Mouse (Mus musculus) MEL (cell line): ENCODE results near the gene Hmgb1. TPM values are rescaled to one million over a fixed set of nuclear protein-coding genes. Genes with fewer than 3 reads are reported as not detected.
A peak's percentile ranks its signal among the peaks of the same experiment; 100 is the strongest.

ENCODE experiments used
- DNase-seq: peaks from one replicate; pipeline ENCODE4 v3.0.0; 2011; ENCODE audit warnings: low read depth, low spot score
- H3K27ac ChIP-seq: 2 replicates; pipeline ENCODE4 v1.5.1; 2012; ENCODE audit warnings: low read depth, mild to moderate bottlenecking, control low read depth, low read length, moderate library complexity; ENCODE audit not compliant: control insufficient read depth
- H3K27me3 ChIP-seq, 2 experiments: fragments of 150-350 bp in 1 of 2; sonication (generic) in 1 of 2; 2 replicates each; pipeline ENCODE4 v1.6.1; 2012; ENCODE audit warnings: low read length in 2 of 2, mild to moderate bottlenecking in 2 of 2, improper control_type of control experiment in 1 of 2, moderate library complexity in 1 of 2; ENCODE audit not compliant: insufficient read depth in 2 of 2, control insufficient read depth in 1 of 2
- H3K36me3 ChIP-seq, 2 experiments: 2 replicates each; pipeline ENCODE4 v1.6.1; 2012 to 2014; ENCODE audit warnings: low read length in 2 of 2, improper control_type of control experiment in 1 of 2, inconsistent platforms in 1 of 2, mild to moderate bottlenecking in 1 of 2; ENCODE audit not compliant: insufficient read depth in 2 of 2, control insufficient read depth in 1 of 2
- H3K4me1 ChIP-seq, 2 experiments: fragments of 150-350 bp in 1 of 2; sonication (generic) in 1 of 2; 2 replicates each; pipeline ENCODE4 v1.6.1; 2012; ENCODE audit warnings: low read length in 2 of 2, improper control_type of control experiment in 1 of 2, mild to moderate bottlenecking in 1 of 2; ENCODE audit not compliant: insufficient read depth in 2 of 2, control insufficient read depth in 1 of 2
- H3K4me3 ChIP-seq, 2 experiments: fragments of 150-350 bp in 1 of 2; sonication (generic) in 1 of 2; 2 replicates each; pipeline ENCODE4 v1.5.1; 2012; ENCODE audit warnings: low read depth in 2 of 2, low read length in 2 of 2, mild to moderate bottlenecking in 2 of 2, moderate library complexity in 2 of 2, control low read depth in 1 of 2, improper control_type of control experiment in 1 of 2; ENCODE audit not compliant: control insufficient read depth in 1 of 2, insufficient read depth in 1 of 2
- H3K79me2 ChIP-seq: 2 replicates; pipeline ENCODE4 v1.6.1; 2012; ENCODE audit warnings: mild to moderate bottlenecking, low read length, moderate library complexity; ENCODE audit not compliant: control insufficient read depth, poor library complexity, insufficient read depth
- H3K9ac ChIP-seq: 2 replicates; pipeline ENCODE4 v1.6.1; 2012; ENCODE audit warnings: low read depth, mild to moderate bottlenecking, control low read depth, low read length, moderate library complexity; ENCODE audit not compliant: control insufficient read depth, poor library complexity, severe bottlenecking
- H3K9me3 ChIP-seq: fragments of 150-350 bp; sonication (generic); replicated peaks from 2 replicates; pipeline ENCODE4 v1.6.1; 2012; ENCODE audit warnings: mild to moderate bottlenecking, low read length, improper control_type of control experiment, moderate library complexity; ENCODE audit not compliant: insufficient read depth
- CHD1 ChIP-seq: IDR thresholded peaks from 2 replicates; pipeline ENCODE4 v1.6.1; 2012; ENCODE audit warnings: low read depth, mild to moderate bottlenecking, inconsistent platforms, low read length, improper control_type of control experiment
- ELF1 ChIP-seq: IDR thresholded peaks from 2 replicates; pipeline ENCODE4 v1.6.1; 2014; ENCODE audit warnings: low read depth, mild to moderate bottlenecking, inconsistent platforms, low read length, improper control_type of control experiment, moderate library complexity
- ETS1 ChIP-seq: IDR thresholded peaks from 2 replicates; pipeline ENCODE4 v1.6.1; 2012; ENCODE audit warnings: low read depth, mild to moderate bottlenecking, inconsistent platforms, low read length, improper control_type of control experiment, moderate library complexity
- GABPA ChIP-seq: IDR thresholded peaks from 2 replicates; pipeline ENCODE4 v1.6.1; 2012; ENCODE audit warnings: low read depth, mild to moderate bottlenecking, inconsistent platforms, low read length, improper control_type of control experiment, moderate library complexity
- KAT2A ChIP-seq: conservative IDR thresholded peaks from 2 replicates; pipeline ENCODE4 v1.6.1; 2012; ENCODE audit warnings: low read depth, low read length, improper control_type of control experiment, inconsistent platforms
- MAZ ChIP-seq: IDR thresholded peaks from 2 replicates; pipeline ENCODE4 v1.6.1; 2012; ENCODE audit warnings: low read depth, mild to moderate bottlenecking, inconsistent platforms, low read length, improper control_type of control experiment
- MEF2A ChIP-seq: IDR thresholded peaks from 2 replicates; pipeline ENCODE4 v1.6.1; 2014; ENCODE audit warnings: low read depth, mild to moderate bottlenecking, inconsistent platforms, low read length, improper control_type of control experiment; ENCODE audit not compliant: poor library complexity, insufficient replicate concordance, severe bottlenecking; ENCODE audit errors: extremely low read depth
- MXI1 ChIP-seq: IDR thresholded peaks from 2 replicates; pipeline ENCODE4 v1.6.1; 2011; ENCODE audit warnings: mild to moderate bottlenecking, low read depth, low read length, improper control_type of control experiment
- NELFE ChIP-seq: IDR thresholded peaks from 2 replicates; pipeline ENCODE4 v1.6.1; 2011; ENCODE audit warnings: low read depth, low read length, improper control_type of control experiment
- NRF1 ChIP-seq: IDR thresholded peaks from 2 replicates; pipeline ENCODE4 v1.6.1; 2014; ENCODE audit warnings: low read depth, mild to moderate bottlenecking, inconsistent platforms, low read length, improper control_type of control experiment, moderate library complexity; ENCODE audit not compliant: poor library complexity, insufficient read depth, severe bottlenecking
- POLR2A ChIP-seq, 2 experiments: IDR thresholded peaks; 2 replicates each; pipeline ENCODE4 v1.6.1; 2011 to 2012; ENCODE audit warnings: low read length in 2 of 2, mild to moderate bottlenecking in 2 of 2, control low read depth in 1 of 2, improper control_type of control experiment in 1 of 2, low read depth in 1 of 2, moderate library complexity in 1 of 2; ENCODE audit not compliant: control insufficient read depth in 1 of 2, insufficient read depth in 1 of 2, poor library complexity in 1 of 2
- POLR2AphosphoS2 ChIP-seq: IDR thresholded peaks from 2 replicates; pipeline ENCODE4 v1.6.1; 2011; ENCODE audit warnings: low read length, improper control_type of control experiment
- POLR2AphosphoS5 ChIP-seq: IDR thresholded peaks from 2 replicates; pipeline ENCODE4 v1.6.1; 2012; ENCODE audit warnings: low read depth, borderline replicate concordance, mild to moderate bottlenecking, inconsistent platforms, low read length, moderate library complexity, mixed read lengths
- RCOR1 ChIP-seq: IDR thresholded peaks from 2 replicates; pipeline ENCODE4 v1.6.1; 2012; ENCODE audit warnings: low read depth, mild to moderate bottlenecking, inconsistent platforms, low read length, improper control_type of control experiment
- SIN3A ChIP-seq: IDR thresholded peaks from 2 replicates; pipeline ENCODE4 v1.6.1; 2012; ENCODE audit warnings: low read length, improper control_type of control experiment, inconsistent platforms
- SMC3 ChIP-seq: IDR thresholded peaks from 2 replicates; pipeline ENCODE4 v1.6.1; 2011; ENCODE audit warnings: low read depth, low read length, improper control_type of control experiment
- UBTF ChIP-seq: IDR thresholded peaks from 2 replicates; pipeline ENCODE4 v1.6.1; 2012; ENCODE audit warnings: low read depth, mild to moderate bottlenecking, inconsistent platforms, low read length, improper control_type of control experiment, moderate library complexity, borderline replicate concordance; ENCODE audit not compliant: insufficient read depth
- USF2 ChIP-seq, 2 experiments: IDR thresholded peaks; 2 replicates each; pipeline ENCODE4 v1.6.1; 2011 to 2012; ENCODE audit warnings: improper control_type of control experiment in 2 of 2, low read length in 2 of 2, borderline replicate concordance in 1 of 2, inconsistent platforms in 1 of 2, low read depth in 1 of 2, mild to moderate bottlenecking in 1 of 2; ENCODE audit not compliant: insufficient read depth in 1 of 2
- ZC3H11A ChIP-seq: IDR thresholded peaks from 2 replicates; pipeline ENCODE4 v1.6.1; 2012; ENCODE audit warnings: low read depth, mild to moderate bottlenecking, inconsistent platforms, low read length, improper control_type of control experiment
- ZNF384 ChIP-seq: IDR thresholded peaks from 2 replicates; pipeline ENCODE4 v1.6.1; 2012; ENCODE audit warnings: low read depth, mild to moderate bottlenecking, inconsistent platforms, low read length, improper control_type of control experiment
- polyA plus RNA-seq, 2 experiments: library from polyadenylated mRNA; stranded (reverse) in 1 of 2; unstranded in 1 of 2; fragments of >175 nt in 1 of 2; fragments of >200 nt in 1 of 2; gene quantifications; 2 replicates each; pipeline versions ENCODE4 v1.2.1 to v1.2.4; 2012; ENCODE audit warnings: low replicate concordance in 2 of 2, low read depth in 1 of 2; ENCODE audit not compliant: insufficient read length in 2 of 2, insufficient read depth in 1 of 2, missing spikeins in 1 of 2
- total RNA-seq: library from RNA; depleted of rRNA; stranded (reverse); fragments of 300-350 nt; gene quantifications from 2 replicates; pipeline ENCODE4 v1.2.3, GENCODE M21; 2012

The Hmgb1 gene
- total and polyA plus RNA-seq, 3 experiments, result 600 to 678 TPM; not detected in 1

DNA sequence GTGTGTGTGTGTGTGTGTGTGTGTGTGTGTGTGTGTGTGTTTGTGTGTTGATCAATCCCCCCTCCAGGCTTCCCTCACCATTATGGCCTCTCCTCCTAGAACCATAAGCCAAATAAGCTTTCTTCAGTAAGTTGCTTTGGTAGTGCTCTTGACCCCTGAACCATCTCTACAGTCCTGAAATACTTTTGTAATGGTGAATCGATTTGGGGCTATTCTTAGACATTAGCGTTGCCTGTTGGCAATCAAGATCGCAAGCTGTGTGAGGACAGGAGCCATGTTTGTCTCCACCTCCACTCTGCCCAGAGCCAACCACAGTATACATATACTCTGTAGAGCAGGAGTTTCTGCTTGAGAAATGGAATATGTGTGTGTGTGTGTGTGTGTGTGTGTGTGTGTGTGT is 175.2 kb downstream of the Hmgb1 start:
- Histone ChIP-seq H3K9me3 (no peaks in the 10 kb centered on the region), H3K36me3 (peaks cover 0 to 6% of the 10 kb centered on the region in 2 experiments; a peak in 2 of 4 replicates), H3K4me1 (peaks cover 5 to 13% of the 10 kb centered on the region in 2 experiments), H3K27ac (no peak overlapping the region), H3K27me3 (no peaks in the 10 kb centered on the region), H3K9ac (no peak overlapping the region), H3K79me2 (no peaks in the 10 kb centered on the region), H3K4me3 (no peak overlapping the region)
- TF ChIP-seq USF2 (IDR thresholded peaks at IDR 0.05; ENCODE audit: borderline replicate concordance in 1 of 2, insufficient read depth in 1 of 2, low read depth in 1 of 2, low read length in 2 of 2), result no peak
- no peak for TF ChIP-seq POLR2AphosphoS5
- TF ChIP-seq UBTF, result no peak
- DNase-seq, result no peak

DNA sequence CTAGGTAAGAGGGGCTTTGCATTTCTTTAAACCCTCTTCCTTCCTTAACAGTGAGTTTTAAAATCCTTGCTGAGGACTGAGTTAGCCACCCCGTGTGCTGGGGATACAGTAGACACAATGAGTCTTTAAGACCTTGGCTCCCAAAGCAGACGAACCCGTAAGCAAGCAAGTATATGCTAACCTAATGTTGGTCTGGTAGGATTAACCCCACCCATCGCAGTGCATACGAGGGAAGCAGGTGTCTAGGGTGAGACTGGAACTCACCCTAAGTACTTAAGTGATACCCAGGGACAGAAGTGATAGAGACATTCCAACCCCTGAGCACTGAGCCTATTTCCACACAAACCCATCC is 177.0 kb downstream of the Hmgb1 start:
- H3K9me3 ChIP-seq, result no peaks in the 10 kb centered on the region
- no peak for DNase-seq
- H3K27ac ChIP-seq, result no peak overlapping the region
- H3K79me2 ChIP-seq, result no peaks in the 10 kb centered on the region
- peak overlapping the region; percentile 48 for H3K9ac ChIP-seq
- H3K36me3 ChIP-seq, result peaks cover 0 to 6% of the 10 kb centered on the region in 2 experiments; a peak in 2 of 4 replicates
- H3K27me3 ChIP-seq, result no peaks in the 10 kb centered on the region
- TF ChIP-seq CHD1 (no peak), GABPA (no peak), MEF2A (0 out of 2 replicates have a peak, but pooled peaks have one; percentile 21), ELF1 (no peak), KAT2A (no peak)
- H3K4me3 ChIP-seq, result peak overlapping the region; percentile 38 to 40
- H3K4me1 ChIP-seq, result peaks cover 5 to 13% of the 10 kb centered on the region in 2 experiments

DNA sequence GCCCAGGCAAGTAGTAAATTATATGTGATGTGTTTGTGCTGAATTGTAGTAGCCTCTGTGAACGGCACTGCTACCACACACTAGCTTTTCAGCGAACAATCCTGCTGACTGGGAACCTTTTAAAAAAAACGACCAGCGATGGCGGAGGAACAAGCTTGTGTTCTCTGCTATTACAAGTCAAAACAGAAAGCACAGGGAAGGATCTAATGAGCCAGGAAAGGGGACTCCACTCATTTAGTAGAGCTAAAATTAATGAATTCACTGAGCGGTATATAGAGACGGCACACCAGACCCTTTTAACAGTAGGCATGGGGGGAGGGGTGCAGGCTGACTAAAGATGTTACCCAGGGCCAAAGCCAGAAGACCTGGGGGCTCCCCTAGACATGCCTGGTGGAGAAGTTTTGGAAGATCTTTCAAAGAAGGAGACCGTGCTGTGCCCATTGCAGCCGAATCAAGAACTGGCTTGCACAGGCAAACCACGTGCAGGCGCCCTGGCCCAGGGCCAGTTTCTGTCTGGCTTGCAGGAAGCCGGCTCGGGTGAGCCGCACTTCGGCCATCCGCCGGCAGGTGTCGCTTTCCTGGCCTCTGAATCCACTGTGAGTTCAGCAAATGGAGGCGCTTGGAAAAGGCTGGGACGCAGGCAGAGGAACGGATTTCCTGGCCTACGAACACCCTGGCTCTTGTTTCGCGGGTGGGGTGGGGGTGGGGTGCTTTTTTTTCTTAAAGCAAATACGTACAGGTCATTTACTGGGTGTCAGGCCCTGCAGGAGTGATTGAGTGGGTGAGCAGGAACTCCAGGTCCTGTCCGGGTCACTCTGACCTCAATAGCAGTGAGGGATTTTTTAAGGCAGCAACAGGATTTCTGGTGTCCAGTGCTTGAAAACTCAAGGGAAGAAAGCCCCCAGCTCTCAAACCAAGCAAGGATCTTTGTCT is 177.7 kb downstream of the Hmgb1 start:
- peak overlapping the region; percentile 54 to 57 for H3K4me3 ChIP-seq
- H3K27me3 ChIP-seq, result no peaks in the 10 kb centered on the region
- peaks cover 5 to 13% of the 10 kb centered on the region in 2 experiments for H3K4me1 ChIP-seq
- H3K9me3 ChIP-seq, result no peaks in the 10 kb centered on the region
- peaks cover 0 to 6% of the 10 kb centered on the region in 2 experiments; a peak in 2 of 4 replicates for H3K36me3 ChIP-seq
- H3K27ac ChIP-seq, result peak overlapping the region; percentile 29
- H3K79me2 ChIP-seq, result no peaks in the 10 kb centered on the region
- peak overlapping the region; percentile 65 for H3K9ac ChIP-seq
- peak; percentile 99 for DNase-seq
- TF ChIP-seq GABPA, result no peak
- peak; percentile 22 to 76; a peak in 2 of 4 replicates for TF ChIP-seq POLR2A (IDR thresholded peaks at IDR 0.05; ENCODE audit: control insufficient read depth in 1 of 2, insufficient read depth in 1 of 2, low read depth in 1 of 2, low read length in 2 of 2, poor library complexity in 1 of 2)
- peak; percentile 72 for TF ChIP-seq ZC3H11A
- peak; percentile 94 for TF ChIP-seq SMC3
- TF ChIP-seq MXI1, result peak; percentile 100
- TF ChIP-seq UBTF, result no peak
- TF ChIP-seq POLR2AphosphoS5, result no peak
- peak; percentile 54; the same call in 1 of the 2 replicates for TF ChIP-seq NELFE
- 0 out of 2 replicates have a peak, but pooled peaks have one; percentile 19 for TF ChIP-seq NRF1
- peak; percentile 73 for TF ChIP-seq ZNF384
- peak; percentile 79; the same call in 1 of the 2 replicates for TF ChIP-seq CHD1
- peak in 1 of 2 experiments; percentile 84; a peak in 2 of 4 replicates for TF ChIP-seq USF2 (IDR thresholded peaks at IDR 0.05; ENCODE audit: borderline replicate concordance in 1 of 2, insufficient read depth in 1 of 2, low read depth in 1 of 2, low read length in 2 of 2)
- TF ChIP-seq SIN3A, result peak; percentile 96
- TF ChIP-seq MAZ, result peak; percentile 83; the same call in 1 of the 2 replicates
- peak; percentile 71; the same call in 1 of the 2 replicates for TF ChIP-seq RCOR1
- TF ChIP-seq ETS1, result peak; percentile 66
- no peak for TF ChIP-seq MEF2A
- TF ChIP-seq POLR2AphosphoS2, result peak; percentile 74
